Mouse (Mus musculus) embryonic fibroblast, embryonic 13.5 days (primary cell): ENCODE results near the gene Leap2.

Experiments used
- CTCF ChIP-seq: IDR thresholded peaks from 2 replicates; pipeline ENCODE4 v1.5.1; 2011; ENCODE audit warnings: mild to moderate bottlenecking, control low read depth, low read length, moderate library complexity, borderline replicate concordance; ENCODE audit not compliant: insufficient read depth
- POLR2A ChIP-seq: IDR thresholded peaks from 2 replicates; pipeline ENCODE4 v1.6.1; 2011; ENCODE audit warnings: low read depth, mild to moderate bottlenecking, control low read depth, low read length, moderate library complexity

GRCm38 (mm10) chr11:53452396-53452795 is 29.4 kb upstream of the Leap2 start:
- TF ChIP-seq POLR2A (no peak), CTCF (no peak)
